8 mouse cellular contexts compared by ENCODE assay signal in genomic region chr2:70779634-70780033, GRCm38 (mm10). TPM values are rescaled to one million over a fixed set of nuclear protein-coding genes. Genes with fewer than 3 reads are reported as not detected.
DNase-seq lines count a peak whose midpoint lies in the region; ATAC-seq lines count a peak whose summit lies in the region.

No protein-coding gene starts in this region.

- H3K36me3 ChIP-seq in neural tube, embryonic 14.5 days (ENCODE audit: control insufficient read depth, insufficient read depth, low read length) = no peaks in the 10 kb centered on the region

- H3K4me1 ChIP-seq in neural tube, embryonic 14.5 days (ENCODE audit: control insufficient read depth, insufficient read depth, low read length) = no peaks in the 10 kb centered on the region; the same call in 1 of the 2 replicates

- WGBS in neural tube, embryonic 14.5 days = 100% methylated on average over 1 of the region's 1 CpGs

- peak; percentile 21 for DNase-seq in adrenal gland, postnatal 10 days
- no peak for DNase-seq in adrenal gland, adult 8-10 months
- peak; percentile 48 for DNase-seq in kidney, postnatal 14 days
- DNase-seq in kidney, postnatal 4 days = no peak
- peak; percentile 18 for DNase-seq in MEL-GATA-1-ER (ENCODE audit: extremely low read depth, low read depth)
- DNase-seq in fibroblast of lung, adult 2 months (ENCODE audit: low read depth) = peak; percentile 16
- no peak for DNase-seq in gastrocnemius, postnatal 10 days

- no peaks in the 10 kb centered on the region for H3K9me3 ChIP-seq in neural tube, embryonic 14.5 days (ENCODE audit: control insufficient read depth, low read length)

- peak; percentile 51; the same call in 1 of the 2 replicates for ATAC-seq in neural tube, embryonic 14.5 days (ENCODE audit: low read depth)

- H3K9ac ChIP-seq in neural tube, embryonic 14.5 days (replicated peaks; ENCODE audit: low read depth, low read length) = no peak overlapping the region

- no peak overlapping the region for H3K4me2 ChIP-seq in neural tube, embryonic 14.5 days (ENCODE audit: low read depth, low read length)

- no peaks in the 10 kb centered on the region for H3K27me3 ChIP-seq in neural tube, embryonic 14.5 days (ENCODE audit: control insufficient read depth, insufficient read depth, low read length)

- no peak overlapping the region for H3K4me3 ChIP-seq in neural tube, embryonic 14.5 days (ENCODE audit: low read depth, low read length)

- H3K27ac ChIP-seq in neural tube, embryonic 14.5 days (ENCODE audit: low read depth, low read length) = no peak overlapping the region

RNA-seq across cellular contexts. Expression of gene Tlk1, which starts 45.9 kb away (rescaled TPM):
- total RNA-seq in adrenal gland, postnatal 10 days (2021) = 10 to 100 TPM; 47.4 to 56.7 TPM
- total RNA-seq in adrenal gland, adult 8-10 months (2022) = 10 to 100 TPM; 58.4 to 69.2 (median 61.3) TPM
- 27.6 and 28.2 TPM in 2 replicates for polyA plus RNA-seq in neural tube, embryonic 14.5 days (2014; fragmentation: Nextera tagmentation; extraction: Ambion mirVana)
- 10 to 100 TPM; 43.1 to 46.2 TPM for total RNA-seq in gastrocnemius, postnatal 10 days (2021)

Comparison
In these comparisons a context has a peak if more than half of its experiments do, and no peak if none do; other contexts are left out.
1. DNase-seq: peak in adrenal gland, postnatal 10 days (single experiment), kidney, postnatal 14 days (single experiment), MEL-GATA-1-ER (single experiment) and fibroblast of lung, adult 2 months (single experiment); none in adrenal gland, adult 8-10 months (single experiment), kidney, postnatal 4 days (0 of 2) and gastrocnemius, postnatal 10 days (single experiment).